Mouse (Mus musculus): ENCODE data around the gene Acvr1.

Acvr1 gene

GRCm38 (mm10) chr2:58567066-58567810 lies at the start of gene Acvr1, which contains the start of gene Upp2:
Gene Acvr1, minus strand, starts transcription at chr2:58567157.
Gene Upp2, plus strand, starts transcription at chr2:58567298.
- DNase-seq (ENCODE audit: low spot score in 2 of 2) = peak; percentile 22 to 65

- DNase-seq (ENCODE audit: low spot score in 2 of 2) = no peak
Measured at GRCm38 (mm10) chr2:58615766-58616165, 48.8 kb upstream of the Acvr1 start.

GRCm38 (mm10) chr2:58614851-58615250 lies 47.9 kb upstream of the Acvr1 start:
- no peak for DNase-seq (ENCODE audit: low spot score in 2 of 2)

DNA sequence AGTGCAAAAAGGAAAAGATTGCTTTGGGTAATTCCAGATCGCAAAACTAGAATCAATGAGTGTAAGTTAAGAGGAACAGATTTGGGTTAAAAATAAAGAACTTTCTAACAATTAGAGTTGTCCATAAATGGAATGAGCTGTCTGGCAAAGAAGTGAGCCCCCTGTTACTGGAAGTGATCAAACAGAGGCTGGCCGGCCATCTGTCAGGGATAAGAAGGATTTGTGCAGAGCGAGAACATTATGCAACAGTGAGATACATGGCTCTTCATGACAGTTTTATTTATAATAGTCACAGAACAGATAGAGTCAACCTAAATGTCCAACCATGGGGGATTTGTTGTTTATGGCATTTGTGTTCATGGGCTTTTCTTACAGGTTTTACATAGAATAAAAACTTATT lies 46.8 kb upstream of the Acvr1 start:
- DNase-seq (ENCODE audit: low spot score in 2 of 2) = no peak

DNA sequence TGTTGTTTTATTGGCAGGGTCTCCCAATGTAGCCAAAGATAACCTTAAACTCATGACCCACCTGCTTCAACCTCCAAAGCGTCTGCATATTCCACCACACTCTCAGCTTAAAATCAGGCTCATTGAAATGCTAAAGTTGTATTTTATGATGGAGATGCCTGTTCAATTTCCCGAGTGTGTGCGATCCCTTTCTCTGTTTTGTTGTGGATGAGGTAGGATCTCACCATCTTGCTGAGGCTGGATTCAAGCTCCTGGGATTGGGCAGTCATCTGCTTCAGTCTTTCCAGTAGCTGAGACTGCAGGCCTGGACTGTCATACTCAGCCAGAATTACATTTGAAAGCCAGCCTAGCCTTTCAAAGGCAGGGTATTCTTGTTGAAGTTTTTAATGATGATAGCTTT lies 37.8 kb upstream of the Acvr1 start:
- no peak for DNase-seq (ENCODE audit: low spot score in 2 of 2)

GRCm38 (mm10) chr2:58603379-58603778 lies 36.4 kb upstream of the Acvr1 start:
- DNase-seq (ENCODE audit: low spot score in 2 of 2) = no peak

GRCm38 (mm10) chr2:58601382-58601781 lies 34.4 kb upstream of the Acvr1 start:
- DNase-seq (ENCODE audit: low spot score in 2 of 2) = no peak

GRCm38 (mm10) chr2:58599639-58600038 lies 32.7 kb upstream of the Acvr1 start:
- DNase-seq (ENCODE audit: low spot score in 2 of 2) = no peak

DNA sequence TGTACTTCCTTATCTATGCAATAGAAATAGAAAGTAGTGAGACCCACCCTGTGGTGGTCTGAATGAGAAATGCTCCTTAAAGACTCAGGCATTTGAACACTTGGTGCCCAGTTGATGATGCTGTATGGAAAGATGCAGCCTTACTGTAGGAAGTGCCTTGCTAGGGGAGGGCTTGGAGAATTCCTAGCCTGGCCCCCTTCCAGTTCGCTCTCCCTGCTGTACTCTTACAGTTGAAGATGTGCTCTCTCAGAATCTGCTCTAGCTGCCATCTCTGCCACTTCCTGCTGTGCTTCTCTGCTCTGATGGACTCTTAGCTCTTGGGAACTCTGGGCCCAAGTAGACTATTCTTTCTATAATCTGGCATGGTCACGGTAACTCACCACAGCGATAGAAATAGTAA lies 30.6 kb upstream of the Acvr1 start:
- DNase-seq (ENCODE audit: low spot score in 2 of 2) = no peak

- DNase-seq (ENCODE audit: low spot score in 2 of 2) = no peak
Measured at GRCm38 (mm10) chr2:58596774-58597342, 29.9 kb upstream of the Acvr1 start.

DNA sequence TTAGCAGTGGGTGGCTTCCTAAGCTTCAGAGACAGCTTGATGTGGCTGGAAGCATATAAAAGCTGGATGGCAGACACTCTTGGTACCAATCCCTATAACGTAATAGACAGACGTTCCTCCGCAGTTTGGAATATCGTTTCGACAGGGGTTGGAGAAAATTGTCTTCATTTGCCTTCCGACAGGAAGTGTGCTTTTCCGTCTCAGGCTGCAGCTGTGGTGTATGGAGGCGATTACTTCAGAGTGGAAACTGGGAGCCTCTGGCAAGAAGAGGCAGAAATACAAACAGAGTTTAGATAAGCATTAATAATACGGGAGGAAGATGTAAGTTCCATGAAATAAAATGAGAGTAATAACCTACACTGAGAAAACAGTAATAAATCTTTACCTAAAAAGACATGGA lies 28.4 kb upstream of the Acvr1 start:
- no peak for DNase-seq (ENCODE audit: low spot score in 2 of 2)

DNA sequence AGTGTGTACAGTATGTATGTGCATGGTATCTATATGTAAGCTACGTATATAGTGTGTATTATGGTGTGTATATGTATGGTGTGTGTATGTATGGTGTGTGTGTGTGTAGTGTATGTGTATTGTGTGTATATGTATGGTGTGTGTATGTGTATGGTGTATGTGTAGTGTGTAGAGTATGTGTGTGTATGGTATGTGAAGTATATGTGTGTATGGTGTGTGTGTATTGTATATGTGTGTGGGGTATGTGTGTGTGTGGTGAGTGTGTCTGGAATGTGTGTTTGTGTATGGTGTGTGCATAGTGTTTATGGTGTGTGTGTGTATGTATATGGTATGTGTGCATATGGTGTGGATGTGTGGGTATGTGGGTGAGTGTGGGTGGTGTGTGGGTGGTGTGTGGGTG lies 23.1 kb upstream of the Acvr1 start:
- no peak for DNase-seq (ENCODE audit: low spot score in 2 of 2)

DNA sequence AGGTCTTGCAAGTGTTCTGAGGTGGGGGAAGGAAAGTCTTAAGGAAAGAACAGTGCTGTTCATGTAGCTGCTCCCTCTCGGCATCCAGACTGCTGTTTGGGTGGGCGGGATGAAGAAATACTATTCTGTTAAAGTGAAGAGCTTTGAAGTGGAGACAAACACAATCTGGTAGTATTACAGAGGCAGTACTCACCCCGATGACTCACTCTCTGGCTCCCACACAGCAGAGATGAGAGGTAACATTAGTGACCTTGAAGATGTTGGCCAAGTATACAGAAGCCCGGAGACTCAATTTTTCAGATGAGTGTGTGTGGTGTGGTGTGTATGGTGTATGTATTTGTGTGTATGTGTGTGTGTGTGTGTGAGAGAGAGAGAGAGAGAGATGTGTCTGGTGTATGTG lies 22.7 kb upstream of the Acvr1 start:
- no peak for DNase-seq (ENCODE audit: low spot score in 2 of 2)

GRCm38 (mm10) chr2:58586311-58586710 lies 19.4 kb upstream of the Acvr1 start:
- DNase-seq (ENCODE audit: low spot score in 2 of 2) = no peak

GRCm38 (mm10) chr2:58574167-58574566 lies 7.2 kb upstream of the Acvr1 start:
- DNase-seq (ENCODE audit: low spot score in 2 of 2) = no peak

DNA sequence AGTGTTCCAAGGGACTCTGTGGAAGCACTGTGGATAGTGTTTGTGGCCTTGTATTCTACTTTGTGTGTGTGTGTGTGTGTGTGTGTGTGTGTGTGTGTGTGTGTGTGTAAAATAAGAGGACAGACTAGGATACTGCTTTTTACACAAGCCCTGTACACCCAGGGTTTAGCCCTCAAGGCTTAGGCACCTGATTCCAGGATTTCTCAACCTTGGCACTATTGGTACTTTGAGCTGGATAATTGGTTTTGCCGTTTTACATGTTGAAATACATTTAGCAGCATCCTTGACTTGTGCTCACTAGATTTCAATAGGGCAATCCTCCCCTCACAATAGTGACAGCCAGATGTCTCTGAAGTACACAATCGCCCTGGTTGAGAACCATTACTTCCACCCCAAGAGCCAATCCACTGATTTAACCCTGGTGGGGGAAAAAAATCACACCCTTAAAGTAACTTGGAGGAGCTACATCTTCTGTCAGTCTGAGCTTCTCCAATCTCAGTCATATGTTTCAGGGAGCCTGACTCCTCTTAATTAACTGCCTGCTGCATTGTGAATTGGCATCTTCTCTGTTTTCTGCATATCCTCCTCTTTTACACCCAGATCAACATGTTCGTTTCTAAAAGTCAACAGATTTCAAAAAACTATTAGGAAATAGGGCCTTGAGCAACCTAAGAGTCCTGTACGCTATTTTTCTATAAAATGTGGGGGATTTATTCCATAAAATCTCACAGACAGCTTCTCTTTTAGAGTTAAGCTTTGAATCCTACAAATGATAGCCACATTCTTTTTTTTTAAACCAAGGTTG lies 2.1 kb upstream of the Acvr1 start:
- DNase-seq (ENCODE audit: low spot score in 2 of 2) = no peak

GRCm38 (mm10) chr2:58567866-58568719 lies 1.1 kb upstream of the Acvr1 start:
- no peak for DNase-seq (ENCODE audit: low spot score in 2 of 2)

DNA sequence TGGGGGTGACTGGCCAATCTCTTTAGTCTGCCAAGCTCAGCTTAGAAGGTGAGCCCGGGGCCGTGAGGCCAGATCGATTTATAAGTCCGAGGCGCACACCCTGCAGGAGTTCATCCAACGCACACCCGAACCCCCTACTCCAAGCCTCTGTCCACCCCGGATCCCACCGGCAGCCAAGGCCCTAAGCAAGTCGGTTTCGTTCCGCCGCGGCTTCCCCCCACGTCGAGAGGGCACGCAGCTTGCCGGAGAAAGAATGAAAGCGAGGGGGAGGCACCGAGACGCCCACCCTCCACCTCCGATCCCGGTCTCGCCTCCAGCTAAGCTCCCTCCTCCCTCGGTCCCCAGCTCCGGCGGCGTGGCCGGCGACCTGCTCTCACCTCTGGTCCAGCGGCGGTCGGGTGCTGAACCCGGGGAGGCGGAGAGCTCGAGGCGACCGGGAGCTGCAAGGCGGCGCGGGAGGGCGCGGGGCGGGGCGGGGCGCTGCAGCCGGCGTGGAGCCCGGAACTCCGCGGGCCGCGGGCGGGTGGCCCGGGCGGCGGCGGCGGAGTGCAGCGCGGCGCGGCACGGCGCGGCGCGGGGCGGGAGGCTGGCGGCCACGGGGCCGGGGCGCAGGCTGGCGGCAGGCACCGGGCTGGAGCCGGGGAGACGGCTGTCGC lies 419 bp downstream of the Acvr1 start:
- peak; percentile 33 to 69 for DNase-seq (ENCODE audit: low spot score in 2 of 2)

GRCm38 (mm10) chr2:58566049-58566409 lies 928 bp downstream of the Acvr1 start:
- DNase-seq (ENCODE audit: low spot score in 2 of 2) = no peak

GRCm38 (mm10) chr2:58565267-58565666 lies 1.7 kb downstream of the Acvr1 start:
- DNase-seq (ENCODE audit: low spot score in 2 of 2) = no peak

DNA sequence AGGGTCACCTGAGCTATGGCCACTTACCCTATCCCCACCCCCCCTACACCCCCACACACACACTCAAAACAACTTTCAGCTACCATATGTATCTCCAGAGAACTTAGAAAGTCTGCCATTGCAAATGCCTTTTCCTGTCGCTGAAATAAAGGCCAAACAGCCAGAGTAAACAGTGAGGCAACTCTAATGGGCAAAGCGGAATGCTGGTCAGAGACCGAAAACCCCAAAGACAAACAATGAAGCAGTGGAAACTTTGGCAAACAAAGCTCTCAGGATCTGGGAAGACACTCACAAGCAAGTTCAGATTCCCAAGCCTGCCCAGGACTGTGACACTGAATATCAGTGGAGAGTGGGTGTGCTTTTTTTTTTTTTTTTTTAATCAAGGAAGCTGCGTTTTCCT lies 4.8 kb downstream of the Acvr1 start:
- DNase-seq (ENCODE audit: low spot score in 2 of 2) = no peak
